Mouse (Mus musculus) neural tube, embryonic 15.5 days (tissue): ENCODE results near the gene Itga2. TPM values are rescaled to one million over a fixed set of nuclear protein-coding genes. Genes with fewer than 3 reads are reported as not detected.

Experiments used
- ATAC-seq: fragments of 200-750 bp; cut with Nextera tagmentation; 2 replicates; pipeline ENCODE4 v1.8.0; 2017; ENCODE audit warnings: mild to moderate bottlenecking, moderate TSS enrichment, moderate library complexity; ENCODE audit not compliant: low FRiP score
- H3K27ac ChIP-seq: fragments of 300-500 bp; sonication (generic); replicated peaks from 2 replicates; pipeline ENCODE4 v1.5.1; 2015; ENCODE audit warnings: mild to moderate bottlenecking, inconsistent platforms
- H3K27me3 ChIP-seq: fragments of 300-500 bp; sonication (generic); replicated peaks from 2 replicates; pipeline ENCODE4 v1.6.1; 2015; ENCODE audit warnings: inconsistent platforms
- H3K36me3 ChIP-seq: fragments of 300-500 bp; sonication (generic); 2 replicates; pipeline ENCODE4 v1.6.1; 2015; ENCODE audit warnings: inconsistent platforms
- H3K4me1 ChIP-seq: fragments of 300-500 bp; sonication (generic); 2 replicates; pipeline ENCODE4 v1.6.1; 2015; ENCODE audit warnings: inconsistent platforms
- H3K4me2 ChIP-seq: fragments of 300-500 bp; sonication (generic); 2 replicates; pipeline ENCODE4 v1.6.1; 2015; ENCODE audit warnings: inconsistent platforms, mild to moderate bottlenecking, moderate library complexity
- H3K4me3 ChIP-seq: fragments of 300-500 bp; sonication (generic); replicated peaks from 2 replicates; pipeline ENCODE4 v1.5.1; 2015; ENCODE audit warnings: mild to moderate bottlenecking, inconsistent platforms
- H3K9ac ChIP-seq: fragments of 300-500 bp; sonication (generic); replicated peaks from 2 replicates; pipeline ENCODE4 v1.6.1; 2015; ENCODE audit warnings: mild to moderate bottlenecking, inconsistent platforms
- H3K9me3 ChIP-seq: fragments of 300-500 bp; sonication (generic); replicated peaks from 2 replicates; pipeline ENCODE4 v1.6.1; 2016; ENCODE audit warnings: inconsistent platforms
- WGBS: fragments of 180-500 bp; shearing (Covaris S2); methylation state at CpG from one replicate; pipeline ENCODE4 v1.1.7; 2015; ENCODE audit warnings: mixed read lengths; 5-methylcytosine and 5-hydroxymethylcytosine counted together
- polyA plus RNA-seq: library from polyadenylated mRNA; unstranded; fragments of >200 nt; fragmentation: Nextera tagmentation; extraction: Ambion mirVana; gene quantifications from 2 replicates; pipeline ENCODE4 v1.2.1, GENCODE M21; 2015

Gene Itga2
- polyA plus RNA-seq, 1 experiment from 2014 or later = 1.00 TPM

- Histone ChIP-seq H3K4me1 (peaks cover 8% of the 10 kb centered on the region), H3K27ac (peak overlapping the region; percentile 63), H3K27me3 (no peaks in the 10 kb centered on the region), H3K9me3 (no peaks in the 10 kb centered on the region), H3K4me2 (no peak overlapping the region), H3K9ac (no peak overlapping the region), H3K4me3 (no peak overlapping the region), H3K36me3 (no peaks in the 10 kb centered on the region; the same call in 1 of the 2 replicates)
- peak; percentile 60; the same call in 1 of the 2 replicates for ATAC-seq
- 77% methylated on average over 9 of the region's 9 CpGs for WGBS
These were observed 92.8 kb downstream of the Itga2 start for GRCm38 (mm10) chr13:114839098-114839497.

- Histone ChIP-seq H3K27me3 (no peaks in the 10 kb centered on the region), H3K36me3 (no peaks in the 10 kb centered on the region; the same call in 1 of the 2 replicates), H3K27ac (peak overlapping the region; percentile 63), H3K4me2 (no peak overlapping the region), H3K4me3 (no peak overlapping the region), H3K9me3 (no peaks in the 10 kb centered on the region), H3K9ac (no peak overlapping the region), H3K4me1 (peaks cover 8% of the 10 kb centered on the region)
- ATAC-seq = peak; percentile 74
- WGBS = 37% methylated on average over 5 of the region's 5 CpGs
These were observed 93.3 kb downstream of the Itga2 start for GRCm38 (mm10) chr13:114838535-114838990.

GRCm38 (mm10) chr13:114837061-114837460 lies 94.8 kb downstream of the Itga2 start:
- peaks cover 8% of the 10 kb centered on the region for H3K4me1 ChIP-seq
- WGBS = 80% methylated on average over 7 of the region's 7 CpGs
- ATAC-seq = no peak
- H3K9me3 ChIP-seq = no peaks in the 10 kb centered on the region
- no peaks in the 10 kb centered on the region for H3K27me3 ChIP-seq
- H3K4me3 ChIP-seq = no peak overlapping the region
- 0 out of 2 replicates have a peak overlapping the region, but pooled peaks have one; percentile 14 for H3K27ac ChIP-seq
- H3K4me2 ChIP-seq = no peak overlapping the region
- H3K9ac ChIP-seq = no peak overlapping the region
- H3K36me3 ChIP-seq = no peaks in the 10 kb centered on the region; the same call in 1 of the 2 replicates

DNA sequence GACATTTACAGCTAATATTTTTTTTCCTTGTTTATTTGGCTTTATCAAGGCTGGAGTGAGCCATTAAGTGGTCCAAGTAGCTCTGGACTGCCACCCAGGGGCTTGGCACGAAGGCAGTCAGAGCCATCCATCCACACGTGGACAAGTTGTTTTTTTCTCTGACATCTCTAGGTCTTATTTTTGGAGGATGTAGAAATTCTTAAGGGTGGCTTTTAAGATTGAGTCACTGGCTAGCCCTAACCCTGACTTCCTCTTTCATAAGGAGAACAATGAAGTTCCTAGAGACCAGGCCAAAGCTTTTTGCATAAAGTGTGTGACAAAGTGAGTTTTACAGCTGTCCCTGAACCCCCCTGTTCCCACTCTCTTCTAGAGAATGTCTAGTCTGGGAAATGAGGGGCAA lies 97.3 kb downstream of the Itga2 start:
- Histone ChIP-seq H3K4me1 (peaks cover 8% of the 10 kb centered on the region), H3K27me3 (no peaks in the 10 kb centered on the region), H3K4me3 (no peak overlapping the region), H3K4me2 (no peak overlapping the region), H3K27ac (no peak overlapping the region), H3K9me3 (no peaks in the 10 kb centered on the region), H3K36me3 (peaks cover 13% of the 10 kb centered on the region), H3K9ac (no peak overlapping the region)
- ATAC-seq = no peak
- 55% methylated on average over 2 of the region's 2 CpGs for WGBS

DNA sequence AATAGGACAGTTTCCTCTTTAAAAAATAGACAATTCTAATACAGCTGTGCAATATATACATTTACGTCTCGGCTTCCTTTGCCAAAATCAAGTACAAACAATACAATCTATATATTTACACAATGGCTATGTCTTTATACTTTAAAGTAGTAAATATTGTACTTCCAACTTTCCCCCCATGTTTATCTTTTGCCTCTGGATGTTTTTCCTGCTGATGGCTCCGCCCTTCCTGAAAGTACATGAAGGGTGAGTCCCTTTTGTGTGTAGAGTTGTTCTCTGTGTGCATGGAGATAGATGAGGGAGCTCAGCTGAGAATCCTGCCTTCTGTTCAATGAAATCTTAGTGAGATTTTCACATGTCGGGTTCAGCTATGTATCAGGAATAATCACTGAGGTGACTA lies 98.5 kb downstream of the Itga2 start:
- H3K27me3 ChIP-seq = no peaks in the 10 kb centered on the region
- no peak overlapping the region for H3K4me2 ChIP-seq
- WGBS = 92% methylated on average over 4 of the region's 4 CpGs
- H3K27ac ChIP-seq = no peak overlapping the region
- H3K9me3 ChIP-seq = no peaks in the 10 kb centered on the region
- H3K9ac ChIP-seq = no peak overlapping the region
- peaks cover 17% of the 10 kb centered on the region for H3K36me3 ChIP-seq
- peaks cover 4% of the 10 kb centered on the region; the same call in 1 of the 2 replicates for H3K4me1 ChIP-seq
- no peak overlapping the region for H3K4me3 ChIP-seq
- no peak for ATAC-seq

GRCm38 (mm10) chr13:114832761-114833160 lies 99.1 kb downstream of the Itga2 start:
- Histone ChIP-seq H3K4me2 (no peak overlapping the region), H3K9me3 (no peaks in the 10 kb centered on the region), H3K27ac (no peak overlapping the region), H3K36me3 (peaks cover 20% of the 10 kb centered on the region), H3K27me3 (no peaks in the 10 kb centered on the region), H3K9ac (no peak overlapping the region), H3K4me1 (peaks cover 3% of the 10 kb centered on the region; the same call in 1 of the 2 replicates), H3K4me3 (no peak overlapping the region)
- no peak for ATAC-seq
- 74% methylated on average over 5 of the region's 5 CpGs for whole genome bisulfite sequencing

DNA sequence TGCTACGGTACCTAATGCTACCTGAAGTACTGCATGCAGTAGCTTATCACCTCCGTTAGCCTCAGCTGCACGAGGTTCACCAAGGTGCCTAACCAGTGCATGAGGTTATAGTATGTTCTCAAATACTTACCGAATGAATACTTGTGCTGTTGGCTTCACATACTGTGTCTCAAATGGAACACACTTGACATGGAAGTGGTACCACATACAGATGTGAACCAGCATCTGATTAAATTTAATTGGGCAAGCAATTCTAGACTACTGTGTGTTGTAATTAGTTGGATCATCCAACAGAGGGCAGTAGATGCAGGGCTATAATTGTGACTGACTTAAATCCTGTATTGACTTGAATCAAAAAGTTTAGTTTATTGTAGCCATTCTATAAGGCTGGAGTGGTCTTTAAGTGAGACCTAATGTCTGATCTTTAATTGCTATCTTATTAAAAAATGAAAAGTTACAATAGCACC lies 100.5 kb downstream of the Itga2 start:
- Histone ChIP-seq H3K4me3 (no peak overlapping the region), H3K9ac (no peak overlapping the region), H3K36me3 (peaks cover 33% of the 10 kb centered on the region), H3K27ac (no peak overlapping the region), H3K27me3 (no peaks in the 10 kb centered on the region), H3K4me1 (no peaks in the 10 kb centered on the region), H3K9me3 (no peaks in the 10 kb centered on the region), H3K4me2 (no peak overlapping the region)
- ATAC-seq = 0 out of 2 replicates have a peak, but pooled peaks have one; percentile 50
- 85% methylated on average over 4 of the region's 4 CpGs for WGBS

GRCm38 (mm10) chr13:114825377-114825855 lies 106.5 kb downstream of the Itga2 start:
- WGBS = 93% methylated on average over 6 of the region's 6 CpGs
- Histone ChIP-seq H3K36me3 (peaks cover 44% of the 10 kb centered on the region), H3K4me3 (no peak overlapping the region), H3K4me2 (no peak overlapping the region), H3K27me3 (no peaks in the 10 kb centered on the region), H3K27ac (no peak overlapping the region), H3K9ac (no peak overlapping the region), H3K4me1 (no peaks in the 10 kb centered on the region), H3K9me3 (no peaks in the 10 kb centered on the region)
- ATAC-seq = no peak

DNA sequence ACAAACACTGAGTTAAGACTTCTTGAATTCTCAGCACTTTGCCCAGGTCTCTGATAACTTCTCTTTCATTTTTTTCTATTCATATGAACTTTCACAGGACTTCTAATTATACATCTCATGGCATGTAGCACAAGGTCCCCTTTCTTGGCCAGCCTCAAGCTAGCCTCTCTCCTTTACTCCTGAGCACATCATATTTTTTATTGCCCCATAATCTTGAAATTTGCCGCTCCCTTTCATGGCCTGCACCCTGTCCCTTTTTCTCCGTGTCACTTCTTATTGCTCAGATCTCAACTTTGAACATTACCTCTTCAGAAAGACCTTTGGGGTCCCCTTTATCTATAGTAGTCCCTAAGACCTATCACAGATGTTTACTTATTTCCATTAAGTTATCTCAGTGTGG lies 109.0 kb downstream of the Itga2 start:
- no peaks in the 10 kb centered on the region for H3K27me3 ChIP-seq
- peaks cover 33% of the 10 kb centered on the region for H3K36me3 ChIP-seq
- WGBS = 96% methylated on average over 2 of the region's 2 CpGs
- H3K4me2 ChIP-seq = no peak overlapping the region
- no peak for ATAC-seq
- peaks cover 9% of the 10 kb centered on the region for H3K4me1 ChIP-seq
- H3K4me3 ChIP-seq = no peak overlapping the region
- H3K27ac ChIP-seq = no peak overlapping the region
- H3K9ac ChIP-seq = no peak overlapping the region
- H3K9me3 ChIP-seq = no peaks in the 10 kb centered on the region

- peaks cover 16% of the 10 kb centered on the region for H3K4me1 ChIP-seq
- H3K36me3 ChIP-seq = peaks cover 15% of the 10 kb centered on the region; the same call in 1 of the 2 replicates
- H3K27ac ChIP-seq = no peak overlapping the region
- peak overlapping the region; percentile 95 for H3K4me2 ChIP-seq
- 30% methylated on average over 9 of the region's 9 CpGs for WGBS
- peak; percentile 82 for ATAC-seq
- H3K4me3 ChIP-seq = peak overlapping the region; percentile 86
- no peaks in the 10 kb centered on the region for H3K27me3 ChIP-seq
- H3K9me3 ChIP-seq = no peaks in the 10 kb centered on the region
- H3K9ac ChIP-seq = peak overlapping the region; percentile 74
These were observed 113.4 kb downstream of the Itga2 start for GRCm38 (mm10) chr13:114818513-114818912.

- peak; percentile 99 for ATAC-seq
- no peaks in the 10 kb centered on the region for H3K9me3 ChIP-seq
- no peak within 1 kb of the TSS for H3K27ac ChIP-seq
- H3K36me3 ChIP-seq = peaks cover 8% of the 10 kb centered on the region; the same call in 1 of the 2 replicates
- peak within 1 kb of the TSS; percentile 86 for H3K4me3 ChIP-seq
- no peaks in the 10 kb centered on the region for H3K27me3 ChIP-seq
- peak within 1 kb of the TSS; percentile 74 for H3K9ac ChIP-seq
- H3K4me2 ChIP-seq = peak within 1 kb of the TSS; percentile 95
- 1% methylated on average over 39 of the region's 39 CpGs for WGBS
- peaks cover 16% of the 10 kb centered on the region for H3K4me1 ChIP-seq
These were observed 114.0 kb downstream of the Itga2 start, which contains the start of gene Mocs2 for GRCm38 (mm10) chr13:114817751-114818360. TSS of gene Mocs2 (plus strand) at chr13:114818236.

- Histone ChIP-seq H3K27me3 (no peaks in the 10 kb centered on the region), H3K27ac (no peak overlapping the region), H3K9ac (no peak overlapping the region), H3K36me3 (no peaks in the 10 kb centered on the region), H3K4me1 (no peaks in the 10 kb centered on the region), H3K4me3 (no peak overlapping the region), H3K4me2 (no peak overlapping the region), H3K9me3 (no peaks in the 10 kb centered on the region)
- ATAC-seq = no peak
- WGBS = 86% methylated on average over 5 of the region's 5 CpGs
These were observed 122.2 kb downstream of the Itga2 start for GRCm38 (mm10) chr13:114809624-114810210.
